Mouse (Mus musculus) splenic B cell, adult 2 months (primary cell): ENCODE measurements around the gene Ifngr1.

Source experiments
- DNase-seq: peaks from one replicate; pipeline ENCODE4 v3.0.0-alpha.2; 2011; ENCODE audit warnings: low read depth, low spot score
- H3K27me3 ChIP-seq: 2 replicates; pipeline ENCODE4 v1.6.1; 2012; ENCODE audit warnings: mild to moderate bottlenecking, low read length, moderate library complexity, mixed read lengths; ENCODE audit not compliant: control insufficient read depth, poor library complexity, insufficient read depth, severe bottlenecking
- H3K36me3 ChIP-seq: 2 replicates; pipeline ENCODE4 v1.6.1; 2012; ENCODE audit warnings: mild to moderate bottlenecking, low read length, moderate library complexity, mixed read lengths; ENCODE audit not compliant: control insufficient read depth, poor library complexity, insufficient read depth, severe bottlenecking

Ifngr1 gene

GRCm38 (mm10) chr10:19591641-19592441, at the start of gene Ifngr1:
TSS of gene Ifngr1 (plus strand) at chr10:19591949.
- Histone ChIP-seq H3K36me3 (no peaks in the 10 kb centered on the region), H3K27me3 (no peaks in the 10 kb centered on the region)
- peak; percentile 99 for DNase-seq

GRCm38 (mm10) chr10:19546825-19547224, 44.9 kb upstream of the Ifngr1 start:
- no peak for DNase-seq
- Histone ChIP-seq H3K36me3 (no peaks in the 10 kb centered on the region), H3K27me3 (no peaks in the 10 kb centered on the region)

GRCm38 (mm10) chr10:19548016-19548415, 43.7 kb upstream of the Ifngr1 start:
- no peak for DNase-seq
- no peaks in the 10 kb centered on the region for H3K27me3 ChIP-seq

GRCm38 (mm10) chr10:19548491-19548890, 43.3 kb upstream of the Ifngr1 start:
- H3K27me3 ChIP-seq = no peaks in the 10 kb centered on the region
- no peaks in the 10 kb centered on the region for H3K36me3 ChIP-seq
- DNase-seq = no peak

More at GRCm38 (mm10) chr10:19548016-19548415, 43.7 kb upstream of the Ifngr1 start:
- H3K36me3 ChIP-seq = no peaks in the 10 kb centered on the region

- Histone ChIP-seq H3K27me3 (no peaks in the 10 kb centered on the region), H3K36me3 (no peaks in the 10 kb centered on the region)
- DNase-seq = no peak
These were observed 40.2 kb upstream of the Ifngr1 start for GRCm38 (mm10) chr10:19551585-19551984.

- H3K36me3 ChIP-seq = no peaks in the 10 kb centered on the region
- no peak for DNase-seq
- no peaks in the 10 kb centered on the region for H3K27me3 ChIP-seq
These were observed 37.9 kb upstream of the Ifngr1 start for GRCm38 (mm10) chr10:19553857-19554256.

GRCm38 (mm10) chr10:19557696-19558095, 34.1 kb upstream of the Ifngr1 start:
- no peak for DNase-seq
- Histone ChIP-seq H3K36me3 (no peaks in the 10 kb centered on the region), H3K27me3 (no peaks in the 10 kb centered on the region)

GRCm38 (mm10) chr10:19559565-19560165, 32.1 kb upstream of the Ifngr1 start:
- Histone ChIP-seq H3K36me3 (no peaks in the 10 kb centered on the region), H3K27me3 (no peaks in the 10 kb centered on the region)
- no peak for DNase-seq

- Histone ChIP-seq H3K36me3 (no peaks in the 10 kb centered on the region), H3K27me3 (no peaks in the 10 kb centered on the region)
- DNase-seq = no peak
These were observed 29.2 kb upstream of the Ifngr1 start for GRCm38 (mm10) chr10:19562598-19562997.

- Histone ChIP-seq H3K36me3 (no peaks in the 10 kb centered on the region), H3K27me3 (no peaks in the 10 kb centered on the region)
- DNase-seq = no peak
These were observed 28.3 kb upstream of the Ifngr1 start for GRCm38 (mm10) chr10:19563443-19563861.

- Histone ChIP-seq H3K27me3 (no peaks in the 10 kb centered on the region), H3K36me3 (no peaks in the 10 kb centered on the region)
- no peak for DNase-seq
These were observed 24.3 kb upstream of the Ifngr1 start for GRCm38 (mm10) chr10:19567481-19567880.

- no peak for DNase-seq
- no peaks in the 10 kb centered on the region for H3K36me3 ChIP-seq
- H3K27me3 ChIP-seq = no peaks in the 10 kb centered on the region
These were observed 21.5 kb upstream of the Ifngr1 start for GRCm38 (mm10) chr10:19570288-19570687.

GRCm38 (mm10) chr10:19570716-19571115, 21.0 kb upstream of the Ifngr1 start:
- no peak for DNase-seq
- Histone ChIP-seq H3K36me3 (no peaks in the 10 kb centered on the region), H3K27me3 (no peaks in the 10 kb centered on the region)

GRCm38 (mm10) chr10:19577571-19577970, 14.2 kb upstream of the Ifngr1 start:
- Histone ChIP-seq H3K27me3 (no peaks in the 10 kb centered on the region), H3K36me3 (no peaks in the 10 kb centered on the region)
- DNase-seq = no peak

GRCm38 (mm10) chr10:19578001-19578400, 13.7 kb upstream of the Ifngr1 start:
- H3K27me3 ChIP-seq = no peaks in the 10 kb centered on the region
- no peaks in the 10 kb centered on the region for H3K36me3 ChIP-seq
- DNase-seq = no peak
